Mouse (Mus musculus) heart, embryonic 14.5 days (tissue): Measurements from ENCODE around the gene Adssl1. TPM values are rescaled to one million over a fixed set of nuclear protein-coding genes. Genes with fewer than 3 reads are reported as not detected.

Source experiments
- ATAC-seq: fragments of 200-750 bp; cut with Nextera tagmentation; 2 replicates; pipeline ENCODE4 v1.8.0; 2017; ENCODE audit warnings: low read depth, moderate TSS enrichment; ENCODE audit not compliant: insufficient number of reproducible peaks, insufficient read depth, low FRiP score
- H3K27ac ChIP-seq, 2 experiments: fragments of 200-500 bp in 1 of 2; fragments of 300-500 bp in 1 of 2; sonication (generic) in 1 of 2; replicated peaks in 1 of 2; 2 replicates each; pipeline ENCODE4 v1.5.1; 2012 to 2014; ENCODE audit warnings: low read depth in 2 of 2, low read length in 2 of 2, control low read depth in 1 of 2, mild to moderate bottlenecking in 1 of 2, mixed read lengths in 1 of 2; ENCODE audit not compliant: control insufficient read depth in 1 of 2, insufficient read depth in 1 of 2
- H3K27me3 ChIP-seq: fragments of 300-500 bp; sonication (generic); 2 replicates; pipeline ENCODE4 v1.6.1; 2014; ENCODE audit warnings: mild to moderate bottlenecking, low read length, control low read depth; ENCODE audit not compliant: control insufficient read depth, insufficient read depth
- H3K36me3 ChIP-seq: fragments of 300-500 bp; sonication (generic); 2 replicates; pipeline ENCODE4 v1.6.1; 2014; ENCODE audit warnings: mild to moderate bottlenecking, control low read depth, low read length, mixed read lengths; ENCODE audit not compliant: control insufficient read depth, insufficient read depth
- H3K4me1 ChIP-seq, 2 experiments: fragments of 200-500 bp in 1 of 2; fragments of 300-500 bp in 1 of 2; sonication (generic) in 1 of 2; 2 replicates each; pipeline ENCODE4 v1.6.1; 2012 to 2014; ENCODE audit warnings: low read length in 2 of 2, control low read depth in 1 of 2, mixed read lengths in 1 of 2; ENCODE audit not compliant: control insufficient read depth in 2 of 2, insufficient read depth in 2 of 2
- H3K4me2 ChIP-seq: fragments of 300-500 bp; sonication (generic); 2 replicates; pipeline ENCODE4 v1.6.1; 2014; ENCODE audit warnings: mild to moderate bottlenecking, low read length
- H3K4me3 ChIP-seq, 2 experiments: fragments of 200-500 bp in 1 of 2; fragments of 300-500 bp in 1 of 2; sonication (generic) in 1 of 2; 2 replicates each; pipeline ENCODE4 v1.5.1; 2012 to 2014; ENCODE audit warnings: low read length in 2 of 2, mild to moderate bottlenecking in 2 of 2, control low read depth in 1 of 2, low read depth in 1 of 2, moderate library complexity in 1 of 2; ENCODE audit not compliant: control insufficient read depth in 1 of 2, insufficient read depth in 1 of 2
- H3K9ac ChIP-seq: fragments of 300-500 bp; sonication (generic); 2 replicates; pipeline ENCODE4 v1.6.1; 2014; ENCODE audit warnings: mild to moderate bottlenecking, low read length
- H3K9me3 ChIP-seq: fragments of 300-500 bp; sonication (generic); 2 replicates; pipeline ENCODE4 v1.6.1; 2016; ENCODE audit warnings: low read length, control low read depth; ENCODE audit not compliant: control insufficient read depth
- WGBS: fragments of 180-500 bp; shearing (Covaris S2); extraction: QIAGEN DNeasy Blood & Tissue Kit; methylation state at CpG from one replicate; pipeline ENCODE4 v1.1.7; 2014; 5-methylcytosine and 5-hydroxymethylcytosine counted together
- microRNA-seq: library from miRNA; unstranded; fragments of <30 nt; microRNA quantifications from one replicate; pipeline ENCODE4, GENCODE M21; 2016
- polyA plus RNA-seq: library from polyadenylated mRNA; unstranded; fragments of >200 nt; fragmentation: Nextera tagmentation; extraction: Ambion mirVana; gene quantifications from 2 replicates; pipeline ENCODE4 v1.2.1, GENCODE M21; 2014

Gene Adssl1
- polyA plus RNA-seq, 1 experiment from 2014 or later: 89.7 TPM

GRCm38 (mm10) chr12:112688458-112688857 is 68.6 kb downstream of the Adssl1 start:
- Histone ChIP-seq H3K4me1 (peaks cover 6 to 8% of the 10 kb centered on the region in 2 experiments; a peak in 3 of 4 replicates), H3K9ac (no peak overlapping the region), H3K4me3 (no peak overlapping the region), H3K36me3 (no peaks in the 10 kb centered on the region), H3K9me3 (no peaks in the 10 kb centered on the region), H3K4me2 (no peak overlapping the region), H3K27ac (no peak overlapping the region), H3K27me3 (no peaks in the 10 kb centered on the region)
- ATAC-seq: no peak
- WGBS: 46% methylated on average over 15 of the region's 15 CpGs

Small RNA genes within 50 kb of the gene (microRNA-seq; reads per million reads assigned to microRNA genes)
- gene Mir6939: not detected

Other genes with a start within 250 kb of the Adssl1 start
- gene A530016L24Rik, start 130.6 kb upstream of the Adssl1 start, polyA plus RNA-seq: 5.6 and 6.4 TPM in 2 replicates
- 0.40 and 0.54 TPM in 2 replicates for gene Tmem179, start 103.3 kb upstream of the Adssl1 start, polyA plus RNA-seq
- gene Inf2, start 31.3 kb upstream of the Adssl1 start, polyA plus RNA-seq: 2.9 and 3.6 TPM in 2 replicates
- gene Siva1, start 24.6 kb downstream of the Adssl1 start, polyA plus RNA-seq: 136 and 153 TPM in 2 replicates
- gene Akt1, start 54.8 kb downstream of the Adssl1 start, polyA plus RNA-seq: 163 and 182 TPM in 2 replicates
- 5.3 and 6.7 TPM in 2 replicates for gene Zbtb42, start 58.8 kb downstream of the Adssl1 start, polyA plus RNA-seq
- gene Cep170b, start 100.4 kb downstream of the Adssl1 start, polyA plus RNA-seq: 5.0 and 6.1 TPM in 2 replicates
- 6.0 and 6.8 TPM in 2 replicates for gene Pld4, start 140.6 kb downstream of the Adssl1 start, polyA plus RNA-seq
- 1.9 and 3.1 TPM in 2 replicates for gene Ahnak2, start 182.6 kb downstream of the Adssl1 start, polyA plus RNA-seq
- 7.1 and 7.9 TPM in 2 replicates for gene Clba1, start 188.9 kb downstream of the Adssl1 start, polyA plus RNA-seq
- gene Cdca4, start 209.4 kb downstream of the Adssl1 start, polyA plus RNA-seq: 40.4 and 42.0 TPM in 2 replicates
- 0.08 and 0.15 TPM in 2 replicates for gene Gpr132, start 248.2 kb downstream of the Adssl1 start, polyA plus RNA-seq